Mouse (Mus musculus) hindbrain, embryonic 15.5 days (tissue): Measurements from ENCODE around the gene Spata19. TPM values are rescaled to one million over a fixed set of nuclear protein-coding genes. Genes with fewer than 3 reads are reported as not detected.

Source experiments
- ATAC-seq: fragments of 200-750 bp; cut with Nextera tagmentation; 2 replicates; pipeline ENCODE4 v1.8.0; 2017; ENCODE audit warnings: low read depth, moderate number of reproducible peaks, moderate TSS enrichment; ENCODE audit not compliant: low FRiP score
- H3K27ac ChIP-seq: fragments of 300-500 bp; sonication (generic); replicated peaks from 2 replicates; pipeline ENCODE4 v1.5.1; 2015; ENCODE audit warnings: mild to moderate bottlenecking, inconsistent platforms
- H3K27me3 ChIP-seq: fragments of 300-500 bp; sonication (generic); 2 replicates; pipeline ENCODE4 v1.6.1; 2015; ENCODE audit warnings: control low read depth, inconsistent platforms
- H3K36me3 ChIP-seq: fragments of 300-500 bp; sonication (generic); 2 replicates; pipeline ENCODE4 v1.6.1; 2015; ENCODE audit warnings: control low read depth, inconsistent platforms
- H3K4me1 ChIP-seq: fragments of 300-500 bp; sonication (generic); replicated peaks from 2 replicates; pipeline ENCODE4 v1.6.1; 2015; ENCODE audit warnings: control low read depth, inconsistent platforms
- H3K4me2 ChIP-seq: fragments of 300-500 bp; sonication (generic); 2 replicates; pipeline ENCODE4 v1.6.1; 2015; ENCODE audit warnings: moderate library complexity, mild to moderate bottlenecking, inconsistent platforms
- H3K4me3 ChIP-seq: fragments of 300-500 bp; sonication (generic); 2 replicates; pipeline ENCODE4 v1.5.1; 2015; ENCODE audit warnings: mild to moderate bottlenecking, inconsistent platforms
- H3K9ac ChIP-seq: fragments of 300-500 bp; sonication (generic); 2 replicates; pipeline ENCODE4 v1.6.1; 2015; ENCODE audit warnings: inconsistent platforms
- H3K9me3 ChIP-seq: fragments of 300-500 bp; sonication (generic); 2 replicates; pipeline ENCODE4 v1.6.1; 2016; ENCODE audit warnings: control low read depth, inconsistent platforms
- WGBS: fragments of 180-500 bp; shearing (Covaris S2); methylation state at CpG from one replicate; pipeline ENCODE4 v1.1.7; 2015; 5-methylcytosine and 5-hydroxymethylcytosine counted together
- polyA plus RNA-seq: library from polyadenylated mRNA; unstranded; fragments of >200 nt; fragmentation: Nextera tagmentation; extraction: Ambion mirVana; gene quantifications from 2 replicates; pipeline ENCODE4 v1.2.1, GENCODE M21; 2015

Gene Spata19
- not detected in 2 replicates for polyA plus RNA-seq

GRCm38 (mm10) chr9:27396500-27396899 lies at the start of gene Spata19:
TSS of gene Spata19 (plus strand) at chr9:27396800.
- H3K9me3 ChIP-seq, result no peaks in the 10 kb centered on the region
- no peak within 1 kb of the TSS for H3K9ac ChIP-seq
- ATAC-seq, result no peak
- no peak within 1 kb of the TSS for H3K4me2 ChIP-seq
- no peaks in the 10 kb centered on the region for H3K27me3 ChIP-seq
- no peaks in the 10 kb centered on the region for H3K4me1 ChIP-seq
- no peak within 1 kb of the TSS for H3K4me3 ChIP-seq
- H3K27ac ChIP-seq, result no peak within 1 kb of the TSS
- 74% methylated on average over 3 of the region's 3 CpGs for WGBS
- no peaks in the 10 kb centered on the region for H3K36me3 ChIP-seq

- no peak overlapping the region for H3K4me3 ChIP-seq
- H3K9ac ChIP-seq, result no peak overlapping the region
- WGBS, result 89% methylated on average over 7 of the region's 7 CpGs
- H3K9me3 ChIP-seq, result no peaks in the 10 kb centered on the region
- no peaks in the 10 kb centered on the region for H3K4me1 ChIP-seq
- H3K36me3 ChIP-seq, result peaks cover 13% of the 10 kb centered on the region; the same call in 1 of the 2 replicates
- ATAC-seq, result no peak
- H3K27me3 ChIP-seq, result no peaks in the 10 kb centered on the region
- H3K27ac ChIP-seq, result no peak overlapping the region
- no peak overlapping the region for H3K4me2 ChIP-seq
These were observed 43.5 kb upstream of the Spata19 start for GRCm38 (mm10) chr9:27353082-27353481.

GRCm38 (mm10) chr9:27357893-27358292 lies 38.7 kb upstream of the Spata19 start:
- H3K4me2 ChIP-seq, result no peak overlapping the region
- 93% methylated on average over 6 of the region's 6 CpGs for WGBS
- no peak overlapping the region for H3K9ac ChIP-seq
- no peak for ATAC-seq
- H3K36me3 ChIP-seq, result 0 out of 2 replicates have a peak, but pooled peaks cover 13% of the 10 kb centered on the region
- H3K4me1 ChIP-seq, result no peaks in the 10 kb centered on the region
- H3K4me3 ChIP-seq, result no peak overlapping the region
- no peaks in the 10 kb centered on the region for H3K9me3 ChIP-seq
- H3K27me3 ChIP-seq, result no peaks in the 10 kb centered on the region
- no peak overlapping the region for H3K27ac ChIP-seq

- Histone ChIP-seq H3K9me3 (no peaks in the 10 kb centered on the region), H3K9ac (no peak overlapping the region), H3K27ac (no peak overlapping the region), H3K4me1 (no peaks in the 10 kb centered on the region), H3K4me2 (no peak overlapping the region), H3K36me3 (no peaks in the 10 kb centered on the region), H3K27me3 (no peaks in the 10 kb centered on the region), H3K4me3 (no peak overlapping the region)
- no peak for ATAC-seq
- WGBS, result 64% methylated on average over 2 of the region's 2 CpGs
These were observed 29.4 kb upstream of the Spata19 start for GRCm38 (mm10) chr9:27367231-27367630.

GRCm38 (mm10) chr9:27369108-27369507 lies 27.5 kb upstream of the Spata19 start:
- ATAC-seq, result no peak
- no peaks in the 10 kb centered on the region for H3K9me3 ChIP-seq
- no peaks in the 10 kb centered on the region for H3K36me3 ChIP-seq
- no peaks in the 10 kb centered on the region for H3K4me1 ChIP-seq
- no peak overlapping the region for H3K9ac ChIP-seq
- H3K27me3 ChIP-seq, result no peaks in the 10 kb centered on the region
- H3K4me3 ChIP-seq, result no peak overlapping the region
- no peak overlapping the region for H3K27ac ChIP-seq
- 59% methylated on average over 2 of the region's 2 CpGs for WGBS
- H3K4me2 ChIP-seq, result no peak overlapping the region

- Histone ChIP-seq H3K4me1 (no peaks in the 10 kb centered on the region), H3K36me3 (no peaks in the 10 kb centered on the region), H3K9me3 (no peaks in the 10 kb centered on the region), H3K27me3 (no peaks in the 10 kb centered on the region), H3K4me3 (no peak overlapping the region), H3K9ac (no peak overlapping the region), H3K4me2 (no peak overlapping the region), H3K27ac (no peak overlapping the region)
- 76% methylated on average over 1 of the region's 1 CpGs for WGBS
- no peak for ATAC-seq
These were observed 20.9 kb upstream of the Spata19 start for GRCm38 (mm10) chr9:27375746-27376145.

GRCm38 (mm10) chr9:27386951-27387350 lies 9.6 kb upstream of the Spata19 start:
- WGBS, result 92% methylated on average over 3 of the region's 3 CpGs
- Histone ChIP-seq H3K4me3 (no peak overlapping the region), H3K4me2 (no peak overlapping the region), H3K4me1 (no peaks in the 10 kb centered on the region), H3K27ac (no peak overlapping the region), H3K9me3 (no peaks in the 10 kb centered on the region; the same call in 1 of the 2 replicates), H3K36me3 (no peaks in the 10 kb centered on the region), H3K9ac (no peak overlapping the region), H3K27me3 (no peaks in the 10 kb centered on the region)
- ATAC-seq, result no peak

GRCm38 (mm10) chr9:27401169-27401568 lies 4.6 kb downstream of the Spata19 start:
- no peak for ATAC-seq
- 76% methylated on average over 4 of the region's 4 CpGs for WGBS

GRCm38 (mm10) chr9:27409733-27410132 lies 13.1 kb downstream of the Spata19 start:
- 0 out of 2 replicates have a peak, but pooled peaks cover 7% of the 10 kb centered on the region for H3K27me3 ChIP-seq
- H3K4me2 ChIP-seq, result no peak overlapping the region
- H3K4me1 ChIP-seq, result peaks cover 5% of the 10 kb centered on the region
- no peaks in the 10 kb centered on the region for H3K9me3 ChIP-seq
- H3K27ac ChIP-seq, result 0 out of 2 replicates have a peak overlapping the region, but pooled peaks have one; percentile 38
- H3K4me3 ChIP-seq, result no peak overlapping the region
- H3K9ac ChIP-seq, result no peak overlapping the region
- no peaks in the 10 kb centered on the region for H3K36me3 ChIP-seq
- peak; percentile 74 for ATAC-seq

More at GRCm38 (mm10) chr9:27401169-27401568, 4.6 kb downstream of the Spata19 start:
- Histone ChIP-seq H3K27me3 (no peaks in the 10 kb centered on the region), H3K9me3 (no peaks in the 10 kb centered on the region), H3K36me3 (no peaks in the 10 kb centered on the region), H3K9ac (no peak overlapping the region), H3K4me1 (no peaks in the 10 kb centered on the region), H3K4me2 (no peak overlapping the region), H3K27ac (no peak overlapping the region), H3K4me3 (no peak overlapping the region)

- H3K9ac ChIP-seq, result no peak overlapping the region
- H3K4me1 ChIP-seq, result peaks cover 5% of the 10 kb centered on the region
- no peak overlapping the region; the same call in 1 of the 2 replicates for H3K27ac ChIP-seq
- 1% methylated on average over 11 of the region's 11 CpGs for WGBS
- peaks cover 3% of the 10 kb centered on the region; the same call in 1 of the 2 replicates for H3K27me3 ChIP-seq
- no peaks in the 10 kb centered on the region for H3K9me3 ChIP-seq
- peak overlapping the region; percentile 16; the same call in 1 of the 2 replicates for H3K4me3 ChIP-seq
- H3K36me3 ChIP-seq, result no peaks in the 10 kb centered on the region
- peak; percentile 76; the same call in 1 of the 2 replicates for ATAC-seq
- peak overlapping the region; percentile 46 for H3K4me2 ChIP-seq
These were observed 17.5 kb downstream of the Spata19 start for GRCm38 (mm10) chr9:27414058-27414460.

- no peak overlapping the region for H3K4me2 ChIP-seq
- H3K27me3 ChIP-seq, result no peaks in the 10 kb centered on the region
- no peak overlapping the region for H3K4me3 ChIP-seq
- ATAC-seq, result no peak
- WGBS, result 80% methylated on average over 4 of the region's 4 CpGs
- H3K9ac ChIP-seq, result no peak overlapping the region
- H3K4me1 ChIP-seq, result no peaks in the 10 kb centered on the region
- H3K9me3 ChIP-seq, result no peaks in the 10 kb centered on the region
- no peak overlapping the region for H3K27ac ChIP-seq
- no peaks in the 10 kb centered on the region for H3K36me3 ChIP-seq
These were observed 27.9 kb downstream of the Spata19 start for GRCm38 (mm10) chr9:27424511-27424910.

GRCm38 (mm10) chr9:27428552-27428951 lies 32.0 kb downstream of the Spata19 start:
- ATAC-seq, result no peak

GRCm38 (mm10) chr9:27433301-27433700 lies 36.7 kb downstream of the Spata19 start:
- Histone ChIP-seq H3K9ac (no peak overlapping the region), H3K4me3 (no peak overlapping the region), H3K4me2 (no peak overlapping the region), H3K27ac (no peak overlapping the region), H3K36me3 (no peaks in the 10 kb centered on the region), H3K9me3 (no peaks in the 10 kb centered on the region), H3K4me1 (peaks cover 14% of the 10 kb centered on the region), H3K27me3 (peaks cover 4% of the 10 kb centered on the region; the same call in 1 of the 2 replicates)
- no peak for ATAC-seq
- 65% methylated on average over 7 of the region's 7 CpGs for WGBS

More at GRCm38 (mm10) chr9:27428552-27428951, 32.0 kb downstream of the Spata19 start:
- WGBS, result 26% methylated on average over 4 of the region's 4 CpGs
- Histone ChIP-seq H3K27me3 (no peaks in the 10 kb centered on the region), H3K36me3 (no peaks in the 10 kb centered on the region), H3K27ac (no peak overlapping the region), H3K4me3 (no peak overlapping the region), H3K9me3 (no peaks in the 10 kb centered on the region), H3K4me2 (no peak overlapping the region), H3K4me1 (peaks cover 4% of the 10 kb centered on the region; the same call in 1 of the 2 replicates), H3K9ac (no peak overlapping the region)
